Mouse (Mus musculus): ENCODE results near the gene Mab21l3.

DNA sequence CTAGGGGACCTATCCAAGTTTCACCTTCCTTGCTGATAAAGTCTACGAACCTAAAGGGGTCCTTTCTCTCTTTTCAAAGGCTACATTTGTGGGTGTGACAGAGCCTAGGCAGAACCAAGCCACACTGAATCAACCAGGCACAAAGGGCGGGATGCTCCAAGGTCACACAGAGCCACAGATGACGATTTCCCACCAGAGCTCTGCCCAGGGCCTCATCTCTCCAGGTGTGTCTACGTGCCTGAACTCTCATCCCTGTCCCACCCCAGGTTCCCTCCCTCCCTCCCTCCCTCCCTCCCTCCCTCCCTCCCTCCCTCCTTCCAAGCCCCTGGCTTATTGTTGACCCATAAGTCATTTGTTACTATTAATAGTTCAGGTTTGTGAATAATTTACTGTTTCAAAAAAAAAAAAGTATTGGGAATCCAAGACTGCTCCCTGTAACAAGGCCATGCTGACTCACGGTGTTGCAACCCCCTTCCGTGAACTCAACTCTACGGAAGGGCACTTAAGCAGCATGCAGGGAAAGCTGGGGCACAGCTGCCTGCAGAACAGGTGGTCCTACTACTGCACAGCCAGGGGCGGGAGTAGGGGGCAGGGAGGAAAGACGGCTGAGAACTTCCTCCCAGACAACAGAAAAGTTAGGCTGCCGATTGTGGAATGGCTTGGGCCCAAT, 17.4 kb downstream of the Mab21l3 start:
- TF ChIP-seq CTCF (IDR thresholded peaks at IDR 0.05; ENCODE audit: extremely low read depth, insufficient read length, insufficient replicate concordance, low read depth, low read length) = no peak
- no peak for TF ChIP-seq POLR2A (IDR thresholded peaks at IDR 0.05; ENCODE audit: low read depth, low read length)
